Mouse (Mus musculus) MEL (cell line): Measurements from ENCODE around the gene Dnaic1. TPM values are rescaled to one million over a fixed set of nuclear protein-coding genes. Genes with fewer than 3 reads are reported as not detected.

Source experiments
- DNase-seq: peaks from one replicate; pipeline ENCODE4 v3.0.0; 2011; ENCODE audit warnings: low read depth, low spot score
- H3K27ac ChIP-seq: 2 replicates; pipeline ENCODE4 v1.5.1; 2012; ENCODE audit warnings: low read depth, mild to moderate bottlenecking, control low read depth, low read length, moderate library complexity; ENCODE audit not compliant: control insufficient read depth
- H3K27me3 ChIP-seq, 2 experiments: fragments of 150-350 bp in 1 of 2; sonication (generic) in 1 of 2; 2 replicates each; pipeline ENCODE4 v1.6.1; 2012; ENCODE audit warnings: low read length in 2 of 2, mild to moderate bottlenecking in 2 of 2, improper control_type of control experiment in 1 of 2, moderate library complexity in 1 of 2; ENCODE audit not compliant: insufficient read depth in 2 of 2, control insufficient read depth in 1 of 2
- H3K36me3 ChIP-seq, 2 experiments: 2 replicates each; pipeline ENCODE4 v1.6.1; 2012 to 2014; ENCODE audit warnings: low read length in 2 of 2, improper control_type of control experiment in 1 of 2, inconsistent platforms in 1 of 2, mild to moderate bottlenecking in 1 of 2; ENCODE audit not compliant: insufficient read depth in 2 of 2, control insufficient read depth in 1 of 2
- H3K4me1 ChIP-seq, 2 experiments: fragments of 150-350 bp in 1 of 2; sonication (generic) in 1 of 2; 2 replicates each; pipeline ENCODE4 v1.6.1; 2012; ENCODE audit warnings: low read length in 2 of 2, improper control_type of control experiment in 1 of 2, mild to moderate bottlenecking in 1 of 2; ENCODE audit not compliant: insufficient read depth in 2 of 2, control insufficient read depth in 1 of 2
- H3K4me3 ChIP-seq, 2 experiments: fragments of 150-350 bp in 1 of 2; sonication (generic) in 1 of 2; 2 replicates each; pipeline ENCODE4 v1.5.1; 2012; ENCODE audit warnings: low read depth in 2 of 2, low read length in 2 of 2, mild to moderate bottlenecking in 2 of 2, moderate library complexity in 2 of 2, control low read depth in 1 of 2, improper control_type of control experiment in 1 of 2; ENCODE audit not compliant: control insufficient read depth in 1 of 2, insufficient read depth in 1 of 2
- H3K79me2 ChIP-seq: 2 replicates; pipeline ENCODE4 v1.6.1; 2012; ENCODE audit warnings: mild to moderate bottlenecking, low read length, moderate library complexity; ENCODE audit not compliant: control insufficient read depth, poor library complexity, insufficient read depth
- H3K9ac ChIP-seq: 2 replicates; pipeline ENCODE4 v1.6.1; 2012; ENCODE audit warnings: low read depth, mild to moderate bottlenecking, control low read depth, low read length, moderate library complexity; ENCODE audit not compliant: control insufficient read depth, poor library complexity, severe bottlenecking
- H3K9me3 ChIP-seq: fragments of 150-350 bp; sonication (generic); replicated peaks from 2 replicates; pipeline ENCODE4 v1.6.1; 2012; ENCODE audit warnings: mild to moderate bottlenecking, low read length, improper control_type of control experiment, moderate library complexity; ENCODE audit not compliant: insufficient read depth
- CHD2 ChIP-seq: IDR thresholded peaks from 2 replicates; pipeline ENCODE4 v1.6.1; 2011; ENCODE audit warnings: low read length, improper control_type of control experiment
- E2F4 ChIP-seq: IDR thresholded peaks from 2 replicates; pipeline ENCODE4 v1.6.1; 2011; ENCODE audit warnings: low read depth, low read length, improper control_type of control experiment, borderline replicate concordance
- ETS1 ChIP-seq: IDR thresholded peaks from 2 replicates; pipeline ENCODE4 v1.6.1; 2012; ENCODE audit warnings: low read depth, mild to moderate bottlenecking, inconsistent platforms, low read length, improper control_type of control experiment, moderate library complexity
- GABPA ChIP-seq: IDR thresholded peaks from 2 replicates; pipeline ENCODE4 v1.6.1; 2012; ENCODE audit warnings: low read depth, mild to moderate bottlenecking, inconsistent platforms, low read length, improper control_type of control experiment, moderate library complexity
- GATA1 ChIP-seq: IDR thresholded peaks from 2 replicates; pipeline ENCODE4 v1.6.1; 2011; ENCODE audit warnings: low read depth, low read length, improper control_type of control experiment
- HCFC1 ChIP-seq: IDR thresholded peaks from 2 replicates; pipeline ENCODE4 v1.6.1; 2012; ENCODE audit warnings: low read depth, mild to moderate bottlenecking, inconsistent platforms, low read length, improper control_type of control experiment, moderate library complexity
- JUND ChIP-seq: IDR thresholded peaks from 2 replicates; pipeline ENCODE4 v1.6.1; 2011; ENCODE audit warnings: low read depth, mild to moderate bottlenecking, improper control_type of control experiment, low read length
- MAX ChIP-seq: IDR thresholded peaks from 2 replicates; pipeline ENCODE4 v1.6.1; 2011; ENCODE audit warnings: low read length, improper control_type of control experiment
- MEF2A ChIP-seq: IDR thresholded peaks from 2 replicates; pipeline ENCODE4 v1.6.1; 2014; ENCODE audit warnings: low read depth, mild to moderate bottlenecking, inconsistent platforms, low read length, improper control_type of control experiment; ENCODE audit not compliant: poor library complexity, insufficient replicate concordance, severe bottlenecking; ENCODE audit errors: extremely low read depth
- MYC ChIP-seq: IDR thresholded peaks from 2 replicates; pipeline ENCODE4 v1.6.1; 2011; ENCODE audit warnings: low read depth, mild to moderate bottlenecking, low read length, improper control_type of control experiment, moderate library complexity
- POLR2AphosphoS2 ChIP-seq: IDR thresholded peaks from 2 replicates; pipeline ENCODE4 v1.6.1; 2011; ENCODE audit warnings: low read length, improper control_type of control experiment
- TBP ChIP-seq: IDR thresholded peaks from 2 replicates; pipeline ENCODE4 v1.8.0; 2011; ENCODE audit warnings: low read depth, low read length, improper control_type of control experiment
- TCF12 ChIP-seq: IDR thresholded peaks from 2 replicates; pipeline ENCODE4 v1.6.1; 2014; ENCODE audit warnings: low read depth, mild to moderate bottlenecking, inconsistent platforms, low read length, improper control_type of control experiment, moderate library complexity
- USF1 ChIP-seq: IDR thresholded peaks from 2 replicates; pipeline ENCODE4 v1.6.1; 2014; ENCODE audit warnings: low read depth, mild to moderate bottlenecking, inconsistent platforms, low read length, improper control_type of control experiment, moderate library complexity
- USF2 ChIP-seq, 2 experiments: IDR thresholded peaks; 2 replicates each; pipeline ENCODE4 v1.6.1; 2011 to 2012; ENCODE audit warnings: improper control_type of control experiment in 2 of 2, low read length in 2 of 2, borderline replicate concordance in 1 of 2, inconsistent platforms in 1 of 2, low read depth in 1 of 2, mild to moderate bottlenecking in 1 of 2; ENCODE audit not compliant: insufficient read depth in 1 of 2
- ZMIZ1 ChIP-seq: IDR thresholded peaks from 2 replicates; pipeline ENCODE4 v1.6.1; 2012; ENCODE audit warnings: low read depth, mild to moderate bottlenecking, inconsistent platforms, low read length, improper control_type of control experiment, moderate library complexity
- ZNF384 ChIP-seq: IDR thresholded peaks from 2 replicates; pipeline ENCODE4 v1.6.1; 2012; ENCODE audit warnings: low read depth, mild to moderate bottlenecking, inconsistent platforms, low read length, improper control_type of control experiment
- polyA plus RNA-seq, 2 experiments: library from polyadenylated mRNA; stranded (reverse) in 1 of 2; unstranded in 1 of 2; fragments of >175 nt in 1 of 2; fragments of >200 nt in 1 of 2; gene quantifications; 2 replicates each; pipeline versions ENCODE4 v1.2.1 to v1.2.4; 2012; ENCODE audit warnings: low replicate concordance in 2 of 2, low read depth in 1 of 2; ENCODE audit not compliant: insufficient read length in 2 of 2, insufficient read depth in 1 of 2, missing spikeins in 1 of 2
- total RNA-seq: library from RNA; depleted of rRNA; stranded (reverse); fragments of 300-350 nt; gene quantifications from 2 replicates; pipeline ENCODE4 v1.2.3, GENCODE M21; 2012

Gene Dnaic1
- total and polyA plus RNA-seq, 3 experiments, result not detected

DNA sequence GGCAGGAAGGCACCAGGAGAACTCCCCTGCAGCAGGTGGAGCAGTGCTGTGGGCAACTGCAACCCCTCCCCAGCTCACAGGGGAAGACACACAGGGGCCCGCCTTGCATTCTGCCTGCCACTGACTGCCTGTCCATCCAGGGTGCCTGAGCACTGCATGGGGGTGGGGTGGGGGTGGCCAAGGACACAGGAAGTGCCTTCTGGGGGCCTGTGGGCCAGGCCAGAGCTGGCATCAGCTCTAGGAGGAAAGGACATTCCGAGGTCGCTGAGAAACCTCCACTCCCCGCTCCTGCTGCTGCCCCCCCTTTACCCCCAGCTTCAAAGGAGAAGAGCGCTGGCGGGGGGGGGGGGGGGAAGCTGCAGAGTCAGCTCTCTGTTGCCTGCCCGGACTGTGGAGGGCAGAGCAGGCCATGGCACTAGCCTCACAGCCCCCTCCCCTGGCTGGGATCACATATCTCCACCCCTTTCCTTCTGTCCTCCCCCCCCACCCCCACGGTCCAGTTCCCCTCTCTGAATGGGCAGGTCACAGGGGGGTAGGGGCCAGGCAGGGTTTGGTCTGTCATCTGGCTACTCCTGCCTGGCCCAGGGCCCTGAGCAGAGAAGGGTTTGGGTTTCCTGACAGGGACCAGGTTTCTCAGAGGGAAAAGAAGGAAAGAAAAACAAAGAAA is 95.6 kb downstream of the Dnaic1 start:
- no peak overlapping the region for H3K9ac ChIP-seq
- H3K4me3 ChIP-seq, result no peak overlapping the region

DNA sequence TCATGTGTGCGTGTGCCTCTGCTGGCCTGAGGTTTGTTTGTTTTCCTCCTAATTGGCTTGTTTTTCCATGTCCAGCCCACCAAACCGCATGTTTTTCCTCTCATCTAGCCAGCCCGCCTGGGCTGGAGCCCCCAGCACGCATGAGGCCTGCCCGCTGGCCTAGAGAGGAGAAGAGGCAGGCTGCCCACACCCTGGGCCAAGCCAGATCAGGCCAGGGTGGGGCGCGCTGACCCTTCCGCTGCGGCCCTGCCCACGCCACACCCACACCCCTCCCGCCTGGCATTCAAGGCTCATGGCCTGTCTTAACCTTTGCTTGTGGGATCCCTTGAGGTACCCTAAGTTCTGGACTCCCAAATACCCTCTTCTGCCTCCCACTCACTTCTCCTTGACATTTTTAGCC is 97.1 kb downstream of the Dnaic1 start:
- Histone ChIP-seq H3K36me3 (no peaks in the 10 kb centered on the region), H3K4me1 (no peaks in the 10 kb centered on the region), H3K79me2 (no peaks in the 10 kb centered on the region), H3K9me3 (no peaks in the 10 kb centered on the region), H3K27ac (no peak overlapping the region)
- TF ChIP-seq USF1 (no peak), TCF12 (no peak), TBP (no peak), MAX (no peak), HCFC1 (no peak), ETS1 (no peak), CHD2 (no peak), GABPA (no peak), ZNF384 (no peak), E2F4 (no peak)
- TF ChIP-seq, all 39 proteins: peak for 0
- no peak for DNase-seq
- no peaks in the 10 kb centered on the region; a peak in 1 of 4 replicates for H3K27me3 ChIP-seq
- no peak overlapping the region for H3K9ac ChIP-seq
- H3K4me3 ChIP-seq, result no peak overlapping the region

More for the DNA sequence above, 95.6 kb downstream of the Dnaic1 start:
- Histone ChIP-seq H3K36me3 (no peaks in the 10 kb centered on the region), H3K79me2 (no peaks in the 10 kb centered on the region), H3K9me3 (no peaks in the 10 kb centered on the region), H3K4me1 (no peaks in the 10 kb centered on the region), H3K27me3 (no peaks in the 10 kb centered on the region; a peak in 1 of 4 replicates), H3K27ac (no peak overlapping the region)
- TF ChIP-seq MEF2A, result no peak
- TF ChIP-seq JUND, result no peak
- TF ChIP-seq POLR2AphosphoS2, result no peak
- TF ChIP-seq TCF12, result no peak
- no peak for TF ChIP-seq GABPA
- no peak for TF ChIP-seq ZMIZ1
- no peak for TF ChIP-seq USF2 (IDR thresholded peaks at IDR 0.05; ENCODE audit: borderline replicate concordance in 1 of 2, insufficient read depth in 1 of 2, low read depth in 1 of 2, low read length in 2 of 2)
- no peak for TF ChIP-seq GATA1
- TF ChIP-seq MYC, result no peak
- DNase-seq, result no peak
